Mouse (Mus musculus) hindbrain, postnatal 0 days (tissue): ENCODE measurements around the gene Slc41a1. TPM values are rescaled to one million over a fixed set of nuclear protein-coding genes. Genes with fewer than 3 reads are reported as not detected.

Source experiments
- ATAC-seq: fragments of 200-750 bp; cut with Nextera tagmentation; 2 replicates; pipeline ENCODE4 v1.8.0; 2017; ENCODE audit warnings: mild to moderate bottlenecking, moderate TSS enrichment, moderate library complexity
- DNase-seq: peaks from one replicate; pipeline ENCODE4 v3.0.0-alpha.2; 2015; ENCODE audit warnings: low spot score
- H3K27ac ChIP-seq: fragments of 300-500 bp; sonication (generic); 2 replicates; pipeline ENCODE4 v1.5.1; 2014; ENCODE audit warnings: mild to moderate bottlenecking
- H3K27me3 ChIP-seq: fragments of 300-500 bp; sonication (generic); 2 replicates; pipeline ENCODE4 v1.6.1; 2014; ENCODE audit warnings: low read length, mixed read lengths; ENCODE audit not compliant: insufficient read depth
- H3K36me3 ChIP-seq: fragments of 300-500 bp; sonication (generic); 2 replicates; pipeline ENCODE4 v1.6.1; 2014; ENCODE audit warnings: low read length, mixed read lengths; ENCODE audit not compliant: insufficient read depth
- H3K4me1 ChIP-seq: fragments of 300-500 bp; sonication (generic); 2 replicates; pipeline ENCODE4 v1.6.1; 2014; ENCODE audit warnings: antibody characterized with exemption, low read length, mixed read lengths; ENCODE audit not compliant: insufficient read depth
- H3K4me2 ChIP-seq: fragments of 300-500 bp; sonication (generic); 2 replicates; pipeline ENCODE4 v1.6.1; 2014; ENCODE audit warnings: low read depth, mild to moderate bottlenecking, low read length, moderate library complexity, mixed read lengths
- H3K4me3 ChIP-seq: fragments of 300-500 bp; sonication (generic); 2 replicates; pipeline ENCODE4 v1.5.1; 2014; ENCODE audit warnings: low read length
- H3K9ac ChIP-seq: fragments of 300-500 bp; sonication (generic); replicated peaks from 2 replicates; pipeline ENCODE4 v1.6.1; 2014; ENCODE audit warnings: mild to moderate bottlenecking, low read length, moderate library complexity, mixed read lengths
- H3K9me3 ChIP-seq: fragments of 300-500 bp; sonication (generic); 2 replicates; pipeline ENCODE4 v1.6.1; 2016; ENCODE audit warnings: low read length, mixed read lengths
- CTCF ChIP-seq: IDR thresholded peaks from 2 replicates; pipeline ENCODE4 v1.5.1; 2016; ENCODE audit warnings: antibody characterized with exemption, control low read depth, low read depth
- WGBS: fragments of 180-500 bp; shearing (Covaris S2); extraction: QIAGEN DNeasy Blood & Tissue Kit; methylation state at CpG from one replicate; pipeline ENCODE4 v1.1.7; 2014; 5-methylcytosine and 5-hydroxymethylcytosine counted together
- polyA plus RNA-seq: library from polyadenylated mRNA; unstranded; fragments of >200 nt; fragmentation: Nextera tagmentation; extraction: Ambion mirVana; gene quantifications from 2 replicates; pipeline ENCODE4 v1.2.1, GENCODE M21; 2015
- total RNA-seq: library from RNA; depleted of rRNA; stranded (reverse); fragments of >200 nt; gene quantifications from 2 replicates; pipeline ENCODE4 v1.2.3, GENCODE M21; 2014; rRNA removed

Slc41a1 gene
- total RNA-seq (41.4 and 48.0 TPM in 2 replicates), polyA plus RNA-seq (20.9 and 23.6 TPM in 2 replicates)

DNA sequence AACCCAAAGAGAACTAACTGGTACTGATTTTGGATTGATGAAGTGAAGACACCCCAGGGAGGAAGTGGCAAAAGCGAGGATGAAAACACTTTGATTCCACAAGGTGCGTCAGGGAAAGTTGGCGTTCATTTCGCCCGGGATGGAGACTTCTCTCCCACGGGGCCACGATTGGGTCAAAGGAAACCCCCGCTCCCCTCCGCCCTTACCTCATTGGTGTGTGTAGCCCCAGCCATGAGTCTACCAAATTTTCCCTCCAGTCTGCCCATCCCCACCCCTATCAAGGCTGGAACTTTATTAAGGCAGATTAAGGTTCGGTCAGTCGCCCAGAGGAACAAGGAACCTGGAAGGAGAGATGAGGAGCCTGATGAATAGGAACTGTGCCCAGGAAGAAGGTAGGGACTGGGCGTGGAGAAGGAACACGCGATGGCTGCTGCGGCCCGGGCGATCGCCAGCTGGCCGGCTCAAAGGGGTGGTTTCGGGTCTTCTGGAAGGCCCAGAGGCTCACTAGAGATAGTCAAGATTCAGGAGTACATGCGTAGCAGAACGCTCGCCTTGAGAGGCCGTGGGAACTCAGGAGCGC, at the start of gene Slc41a1:
Gene Slc41a1, plus strand, starts transcription at position 287 of the 580 bp plus-strand sequence.
- 2% methylated on average over 25 of the region's 25 CpGs for WGBS
- peak within 1 kb of the TSS; percentile 93 for H3K27ac ChIP-seq
- ATAC-seq: no peak

DNA sequence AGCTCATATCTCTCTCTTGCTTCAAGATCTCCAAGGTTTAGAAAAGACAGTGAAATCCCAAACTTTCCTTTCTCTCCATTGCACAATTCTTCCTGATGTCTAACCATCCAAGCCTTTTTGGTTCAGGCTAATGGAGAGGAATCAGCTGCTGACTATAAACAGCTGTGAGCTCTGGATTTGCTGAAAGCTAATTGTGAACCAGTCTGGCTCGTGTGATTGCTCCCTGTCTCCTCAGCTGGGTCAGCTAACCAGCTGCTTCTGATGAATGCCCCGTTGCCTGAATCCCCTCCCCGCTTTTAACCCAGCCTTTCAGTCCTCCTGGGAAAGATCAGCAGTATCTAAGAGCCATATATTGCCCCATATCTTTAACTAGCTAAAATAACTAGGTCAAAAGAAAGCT, 32.7 kb upstream of the Slc41a1 start:
- H3K4me1 ChIP-seq: no peaks in the 10 kb centered on the region
- 29% methylated on average over 3 of the region's 3 CpGs for WGBS
- no peak overlapping the region for H3K4me3 ChIP-seq
- no peak overlapping the region for H3K9ac ChIP-seq
- H3K4me2 ChIP-seq: no peak overlapping the region
- TF ChIP-seq CTCF: no peak
- H3K27ac ChIP-seq: no peak overlapping the region
- H3K9me3 ChIP-seq: no peaks in the 10 kb centered on the region
- DNase-seq: peak; percentile 13
- no peak for ATAC-seq
- H3K27me3 ChIP-seq: no peaks in the 10 kb centered on the region
- no peaks in the 10 kb centered on the region for H3K36me3 ChIP-seq

More for the DNA sequence above, at the start of gene Slc41a1:
- TF ChIP-seq CTCF: no peak
- Histone ChIP-seq H3K9me3 (no peaks in the 10 kb centered on the region), H3K36me3 (no peaks in the 10 kb centered on the region), H3K9ac (peak within 1 kb of the TSS; percentile 93), H3K4me1 (peaks cover 24% of the 10 kb centered on the region), H3K4me2 (peak within 1 kb of the TSS; percentile 71), H3K27me3 (no peaks in the 10 kb centered on the region), H3K4me3 (peak within 1 kb of the TSS; percentile 86)
- no peak for DNase-seq

DNA sequence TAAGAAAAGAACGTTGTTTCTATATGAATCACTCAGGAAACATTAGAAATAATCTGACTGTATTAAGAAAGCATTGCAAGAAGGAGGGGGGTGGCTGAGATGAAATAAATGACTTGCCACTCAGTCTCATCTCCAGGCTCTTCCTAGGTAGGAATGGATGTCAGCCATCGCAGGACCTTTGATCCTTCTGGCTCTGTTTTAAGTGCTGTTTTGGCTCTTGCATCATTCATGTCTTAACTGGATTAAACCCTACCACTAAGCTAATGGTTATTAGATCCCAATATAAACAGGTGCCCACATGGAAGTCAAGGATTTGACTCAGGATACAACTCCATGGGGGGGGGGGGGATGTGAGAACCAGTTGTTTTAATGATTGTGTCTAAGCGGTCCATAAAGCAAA, 32.1 kb upstream of the Slc41a1 start:
- Histone ChIP-seq H3K36me3 (no peaks in the 10 kb centered on the region), H3K9me3 (no peaks in the 10 kb centered on the region), H3K9ac (no peak overlapping the region), H3K4me2 (no peak overlapping the region), H3K4me1 (no peaks in the 10 kb centered on the region), H3K27me3 (no peaks in the 10 kb centered on the region), H3K4me3 (no peak overlapping the region), H3K27ac (no peak overlapping the region)
- WGBS: 84% methylated on average over 3 of the region's 3 CpGs
- TF ChIP-seq CTCF: no peak
- DNase-seq (no peak), ATAC-seq (no peak)

DNA sequence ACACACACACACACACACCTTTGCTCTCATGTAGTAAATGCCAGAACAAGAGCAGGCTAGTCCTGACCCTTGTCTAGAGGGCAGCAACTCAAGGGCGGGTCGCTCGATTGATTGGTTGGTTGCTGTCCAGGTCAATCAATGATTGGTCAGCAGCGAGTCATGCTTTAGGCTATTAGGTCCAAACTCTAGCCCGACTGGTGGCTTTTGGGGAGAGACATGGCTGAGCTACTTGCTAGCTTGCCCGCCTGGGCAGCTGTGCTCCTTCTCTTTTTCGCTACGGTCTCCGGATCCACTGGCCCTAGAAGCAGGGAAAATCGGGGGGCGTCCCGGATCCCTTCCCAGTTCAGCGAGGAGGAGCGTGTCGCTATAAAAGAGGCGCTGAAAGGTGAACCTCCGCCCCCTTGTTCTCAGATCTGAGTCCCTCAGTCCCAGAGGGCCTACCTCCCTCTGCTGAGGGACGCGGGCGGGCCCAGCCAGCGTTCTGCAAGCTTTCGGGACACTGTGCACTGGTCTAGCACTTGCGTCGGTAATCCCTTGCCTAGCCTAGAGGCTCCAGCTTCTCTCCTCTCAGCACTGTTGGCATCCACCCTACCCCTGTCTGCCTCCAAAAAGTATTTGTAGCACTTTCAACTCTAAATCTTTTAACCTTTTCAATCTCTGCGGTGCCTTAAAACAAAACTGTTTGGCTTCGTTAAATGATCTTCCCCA, 29.9 kb upstream of the Slc41a1 start, which contains the start of gene Pm20d1:
Gene Pm20d1, plus strand, starts transcription at position 180 of the 708 bp plus-strand sequence.
- no peak for TF ChIP-seq CTCF
- Histone ChIP-seq H3K4me2 (peak within 1 kb of the TSS; percentile 52), H3K4me1 (no peaks in the 10 kb centered on the region), H3K36me3 (no peaks in the 10 kb centered on the region), H3K9me3 (no peaks in the 10 kb centered on the region), H3K4me3 (peak within 1 kb of the TSS; percentile 18; the same call in 1 of the 2 replicates), H3K27me3 (no peaks in the 10 kb centered on the region), H3K9ac (peak within 1 kb of the TSS; percentile 35; the same call in 1 of the 2 replicates), H3K27ac (no peak within 1 kb of the TSS)
- DNase-seq (peak; percentile 25), ATAC-seq (peak; percentile 61; the same call in 1 of the 2 replicates)
- 10% methylated on average over 26 of the region's 26 CpGs for WGBS

DNA sequence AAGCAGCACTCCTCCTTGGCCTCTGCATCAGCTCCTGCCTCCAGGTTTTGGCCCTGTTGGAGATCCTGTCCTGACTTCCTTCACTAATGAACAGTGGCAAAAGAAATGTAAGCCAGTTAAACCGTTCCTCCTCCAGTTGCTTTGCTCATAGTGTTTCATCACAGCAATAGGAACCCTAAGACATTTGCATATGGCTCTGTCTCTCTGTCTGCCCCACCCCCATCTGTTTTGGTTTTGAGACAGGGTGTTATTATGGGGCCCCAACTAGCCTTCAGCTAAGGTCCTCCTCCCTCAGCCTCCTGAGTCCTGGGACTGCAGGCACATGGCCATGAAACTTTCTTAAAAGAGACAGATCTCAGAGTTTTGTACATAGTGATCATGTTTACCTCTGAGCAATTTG, 27.3 kb upstream of the Slc41a1 start:
- Histone ChIP-seq H3K36me3 (no peaks in the 10 kb centered on the region), H3K9ac (no peak overlapping the region), H3K27me3 (no peaks in the 10 kb centered on the region), H3K4me2 (no peak overlapping the region), H3K9me3 (no peaks in the 10 kb centered on the region), H3K4me1 (no peaks in the 10 kb centered on the region), H3K27ac (no peak overlapping the region), H3K4me3 (no peak overlapping the region)
- ATAC-seq: no peak
- DNase-seq: no peak
- no peak for TF ChIP-seq CTCF
- 46% methylated on average over 1 of the region's 1 CpGs for WGBS

DNA sequence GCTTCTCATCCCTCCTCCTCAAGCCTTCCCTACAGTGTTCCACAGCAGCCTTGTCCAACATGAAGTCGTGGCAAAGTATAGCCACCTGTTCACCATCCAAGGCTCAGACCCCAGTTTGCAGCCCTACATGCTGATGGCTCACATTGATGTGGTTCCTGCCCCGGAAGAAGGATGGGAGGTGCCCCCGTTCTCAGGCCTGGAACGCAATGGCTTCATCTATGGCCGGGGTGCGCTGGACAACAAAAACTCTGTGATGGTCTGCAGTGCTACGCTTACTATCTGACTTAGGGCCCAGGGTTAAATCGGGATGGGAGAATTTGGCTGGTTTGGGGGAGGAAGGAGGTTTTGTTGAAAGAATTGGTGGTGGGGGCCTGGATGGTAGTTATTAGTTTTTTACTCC, 26.2 kb upstream of the Slc41a1 start:
- H3K4me3 ChIP-seq: no peak overlapping the region
- H3K9ac ChIP-seq: no peak overlapping the region
- ATAC-seq (no peak), DNase-seq (no peak)
- H3K27ac ChIP-seq: no peak overlapping the region
- no peaks in the 10 kb centered on the region for H3K27me3 ChIP-seq
- H3K9me3 ChIP-seq: no peaks in the 10 kb centered on the region
- TF ChIP-seq CTCF: no peak
- H3K36me3 ChIP-seq: no peaks in the 10 kb centered on the region
- H3K4me2 ChIP-seq: no peak overlapping the region
- WGBS: 91% methylated on average over 8 of the region's 8 CpGs
- no peaks in the 10 kb centered on the region for H3K4me1 ChIP-seq

DNA sequence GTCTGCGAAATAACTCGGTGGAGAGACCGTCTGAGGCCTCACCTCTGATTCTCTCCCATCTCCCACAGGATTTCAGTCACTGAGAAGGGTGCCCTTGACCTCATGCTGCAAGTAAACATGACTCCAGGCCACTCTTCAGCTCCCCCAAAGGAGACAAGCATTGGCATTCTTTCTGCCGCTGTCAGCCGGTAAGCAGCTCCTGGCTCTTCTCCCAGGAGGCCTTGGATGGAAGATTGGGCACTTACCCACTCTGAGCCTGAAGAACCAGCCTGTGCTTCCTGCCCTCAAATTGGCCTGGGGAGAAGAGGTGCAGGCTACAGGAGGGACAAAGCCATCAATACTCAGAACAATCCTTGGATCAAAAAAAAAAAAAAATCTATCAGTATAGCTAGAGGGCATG, 24.6 kb upstream of the Slc41a1 start:
- H3K9ac ChIP-seq: no peak overlapping the region
- no peaks in the 10 kb centered on the region for H3K4me1 ChIP-seq
- no peaks in the 10 kb centered on the region for H3K9me3 ChIP-seq
- H3K4me3 ChIP-seq: no peak overlapping the region
- WGBS: 70% methylated on average over 5 of the region's 5 CpGs
- DNase-seq (peak; percentile 15), ATAC-seq (no peak)
- no peak overlapping the region for H3K4me2 ChIP-seq
- no peak overlapping the region for H3K27ac ChIP-seq
- H3K36me3 ChIP-seq: no peaks in the 10 kb centered on the region
- TF ChIP-seq CTCF: no peak
- H3K27me3 ChIP-seq: no peaks in the 10 kb centered on the region
